Mouse (Mus musculus) heart, embryonic 10.5 days (tissue): Measurements from ENCODE around the gene Pakap. TPM values are rescaled to one million over a fixed set of nuclear protein-coding genes. Genes with fewer than 3 reads are reported as not detected.
A peak's percentile ranks its signal among the peaks of the same experiment; 100 is the strongest.

ENCODE experiments used
- DNase-seq: peaks from one replicate; pipeline ENCODE4 v3.0.0-alpha.2; 2017; ENCODE audit warnings: low spot score
- H3K27ac ChIP-seq: fragments of 300-500 bp; sonication (generic); 2 replicates; pipeline ENCODE4 v1.5.1; 2016; ENCODE audit warnings: mild to moderate bottlenecking
- H3K27me3 ChIP-seq: fragments of 300-500 bp; sonication (generic); 2 replicates; pipeline ENCODE4 v1.6.1; 2016; ENCODE audit warnings: mild to moderate bottlenecking; ENCODE audit not compliant: poor library complexity, insufficient read depth, severe bottlenecking
- H3K36me3 ChIP-seq: fragments of 300-500 bp; sonication (generic); 2 replicates; pipeline ENCODE4 v1.6.1; 2016; ENCODE audit warnings: mild to moderate bottlenecking, moderate library complexity
- H3K4me1 ChIP-seq: fragments of 300-500 bp; sonication (generic); 2 replicates; pipeline ENCODE4 v1.6.1; 2016; ENCODE audit warnings: mild to moderate bottlenecking
- H3K4me3 ChIP-seq: fragments of 300-500 bp; sonication (generic); 2 replicates; pipeline ENCODE4 v1.5.1; 2016; ENCODE audit warnings: mild to moderate bottlenecking, moderate library complexity
- H3K9me3 ChIP-seq: fragments of 300-500 bp; sonication (generic); 2 replicates; pipeline ENCODE4 v1.6.1; 2016; ENCODE audit warnings: mild to moderate bottlenecking, moderate library complexity
- WGBS: fragments of 180-500 bp; shearing (Covaris S2); methylation state at CpG from one replicate; pipeline ENCODE4 v1.1.7; 2016; 5-methylcytosine and 5-hydroxymethylcytosine counted together
- polyA plus RNA-seq: library from polyadenylated mRNA; unstranded; fragments of >200 nt; fragmentation: Nextera tagmentation; extraction: Ambion mirVana; gene quantifications from 2 replicates; pipeline ENCODE4 v1.2.1, GENCODE M21; 2016

Pakap gene
- polyA plus RNA-seq, 1 experiment from 2014 or later = 53.0 TPM

- no peak overlapping the region for H3K27ac ChIP-seq
- WGBS = 74% methylated on average over 11 of the region's 11 CpGs
- no peak for DNase-seq
Observed at GRCm38 (mm10) chr4:57743325-57743929, 175.4 kb downstream of the Pakap start.

GRCm38 (mm10) chr4:57750651-57751050, 182.7 kb downstream of the Pakap start:
- WGBS = 52% methylated on average over 4 of the region's 4 CpGs
- H3K4me3 ChIP-seq = no peak overlapping the region
- H3K27ac ChIP-seq = 0 out of 2 replicates have a peak overlapping the region, but pooled peaks have one; percentile 42
- peaks cover 11% of the 10 kb centered on the region for H3K36me3 ChIP-seq
- DNase-seq = no peak
- H3K27me3 ChIP-seq = no peaks in the 10 kb centered on the region
- H3K9me3 ChIP-seq = no peaks in the 10 kb centered on the region
- H3K4me1 ChIP-seq = peaks cover 33% of the 10 kb centered on the region

More at GRCm38 (mm10) chr4:57743325-57743929, 175.4 kb downstream of the Pakap start:
- H3K4me3 ChIP-seq = no peak overlapping the region
- peaks cover 16% of the 10 kb centered on the region; the same call in 1 of the 2 replicates for H3K4me1 ChIP-seq
- H3K36me3 ChIP-seq = peaks cover 25% of the 10 kb centered on the region
- no peaks in the 10 kb centered on the region for H3K9me3 ChIP-seq
- H3K27me3 ChIP-seq = no peaks in the 10 kb centered on the region

- Histone ChIP-seq H3K4me1 (peaks cover 33% of the 10 kb centered on the region), H3K27ac (peak overlapping the region; percentile 42; the same call in 1 of the 2 replicates), H3K9me3 (no peaks in the 10 kb centered on the region), H3K4me3 (no peak overlapping the region), H3K27me3 (no peaks in the 10 kb centered on the region), H3K36me3 (peaks cover 7% of the 10 kb centered on the region)
- no peak for DNase-seq
- WGBS = 48% methylated on average over 4 of the region's 4 CpGs
Observed at GRCm38 (mm10) chr4:57751054-57751453, 183.1 kb downstream of the Pakap start.

- Histone ChIP-seq H3K27ac (peak overlapping the region; percentile 42; the same call in 1 of the 2 replicates), H3K36me3 (peaks cover 8% of the 10 kb centered on the region; the same call in 1 of the 2 replicates), H3K27me3 (no peaks in the 10 kb centered on the region), H3K9me3 (no peaks in the 10 kb centered on the region), H3K4me3 (no peak overlapping the region), H3K4me1 (peaks cover 33% of the 10 kb centered on the region)
- WGBS = 84% methylated on average over 11 of the region's 11 CpGs
- DNase-seq = no peak
Observed at GRCm38 (mm10) chr4:57751566-57751965, 183.6 kb downstream of the Pakap start.

- 87% methylated on average over 11 of the region's 11 CpGs for WGBS
- Histone ChIP-seq H3K27me3 (no peaks in the 10 kb centered on the region), H3K4me3 (no peak overlapping the region), H3K4me1 (peaks cover 27% of the 10 kb centered on the region), H3K36me3 (peaks cover 18% of the 10 kb centered on the region), H3K9me3 (no peaks in the 10 kb centered on the region), H3K27ac (peak overlapping the region; percentile 10; the same call in 1 of the 2 replicates)
- no peak for DNase-seq
Observed at GRCm38 (mm10) chr4:57755085-57755484, 187.1 kb downstream of the Pakap start.

GRCm38 (mm10) chr4:57757997-57758396, 190.0 kb downstream of the Pakap start:
- no peak overlapping the region for H3K4me3 ChIP-seq
- H3K27ac ChIP-seq = 0 out of 2 replicates have a peak overlapping the region, but pooled peaks have one; percentile 29
- H3K4me1 ChIP-seq = peaks cover 25% of the 10 kb centered on the region
- WGBS = 69% methylated on average over 11 of the region's 11 CpGs
- H3K36me3 ChIP-seq = peaks cover 14% of the 10 kb centered on the region
- no peaks in the 10 kb centered on the region for H3K27me3 ChIP-seq
- no peaks in the 10 kb centered on the region for H3K9me3 ChIP-seq
- DNase-seq = no peak

- H3K4me3 ChIP-seq = no peak overlapping the region
- DNase-seq = no peak
- H3K27me3 ChIP-seq = no peaks in the 10 kb centered on the region
- H3K4me1 ChIP-seq = peaks cover 45% of the 10 kb centered on the region
- H3K9me3 ChIP-seq = no peaks in the 10 kb centered on the region
- H3K27ac ChIP-seq = peak overlapping the region; percentile 62; the same call in 1 of the 2 replicates
- 61% methylated on average over 7 of the region's 7 CpGs for WGBS
- peaks cover 8% of the 10 kb centered on the region for H3K36me3 ChIP-seq
Observed at GRCm38 (mm10) chr4:57762424-57762823, 194.4 kb downstream of the Pakap start.

- WGBS = 32% methylated on average over 1 of the region's 1 CpGs
- H3K27me3 ChIP-seq = no peaks in the 10 kb centered on the region
- H3K4me1 ChIP-seq = peaks cover 46% of the 10 kb centered on the region
- H3K36me3 ChIP-seq = no peaks in the 10 kb centered on the region
- H3K4me3 ChIP-seq = no peak overlapping the region
- peak overlapping the region; percentile 62 for H3K27ac ChIP-seq
- DNase-seq = no peak
- H3K9me3 ChIP-seq = no peaks in the 10 kb centered on the region
Observed at GRCm38 (mm10) chr4:57764392-57764791, 196.4 kb downstream of the Pakap start.

GRCm38 (mm10) chr4:57764926-57765325, 196.9 kb downstream of the Pakap start:
- peaks cover 46% of the 10 kb centered on the region for H3K4me1 ChIP-seq
- H3K4me3 ChIP-seq = no peak overlapping the region
- H3K27ac ChIP-seq = peak overlapping the region; percentile 62
- 57% methylated on average over 1 of the region's 1 CpGs for WGBS
- no peak for DNase-seq
- no peaks in the 10 kb centered on the region for H3K9me3 ChIP-seq
- H3K27me3 ChIP-seq = no peaks in the 10 kb centered on the region
- no peaks in the 10 kb centered on the region for H3K36me3 ChIP-seq

- peaks cover 46% of the 10 kb centered on the region for H3K4me1 ChIP-seq
- 55% methylated on average over 4 of the region's 4 CpGs for WGBS
- no peaks in the 10 kb centered on the region for H3K36me3 ChIP-seq
- DNase-seq = no peak
- no peak overlapping the region for H3K27ac ChIP-seq
- H3K9me3 ChIP-seq = no peaks in the 10 kb centered on the region
- H3K27me3 ChIP-seq = no peaks in the 10 kb centered on the region
- no peak overlapping the region for H3K4me3 ChIP-seq
Observed at GRCm38 (mm10) chr4:57765806-57766205, 197.8 kb downstream of the Pakap start.

- no peak for DNase-seq
- peaks cover 42% of the 10 kb centered on the region for H3K4me1 ChIP-seq
Observed at GRCm38 (mm10) chr4:57769007-57769406, 201.0 kb downstream of the Pakap start.

GRCm38 (mm10) chr4:57770185-57770823, 202.3 kb downstream of the Pakap start:
- Histone ChIP-seq H3K27ac (no peak overlapping the region), H3K27me3 (no peaks in the 10 kb centered on the region), H3K36me3 (no peaks in the 10 kb centered on the region), H3K4me1 (peaks cover 34% of the 10 kb centered on the region), H3K4me3 (no peak overlapping the region), H3K9me3 (no peaks in the 10 kb centered on the region)
- WGBS = 77% methylated on average over 4 of the region's 4 CpGs
- DNase-seq = no peak

More at GRCm38 (mm10) chr4:57769007-57769406, 201.0 kb downstream of the Pakap start:
- 68% methylated on average over 3 of the region's 3 CpGs for whole genome bisulfite sequencing
- Histone ChIP-seq H3K27ac (no peak overlapping the region), H3K4me3 (no peak overlapping the region), H3K9me3 (no peaks in the 10 kb centered on the region), H3K27me3 (no peaks in the 10 kb centered on the region), H3K36me3 (no peaks in the 10 kb centered on the region)

- 78% methylated on average over 2 of the region's 2 CpGs for WGBS
- H3K9me3 ChIP-seq = no peaks in the 10 kb centered on the region
- H3K27ac ChIP-seq = no peak overlapping the region
- no peaks in the 10 kb centered on the region for H3K27me3 ChIP-seq
- DNase-seq = no peak
- no peak overlapping the region for H3K4me3 ChIP-seq
- H3K36me3 ChIP-seq = no peaks in the 10 kb centered on the region
- H3K4me1 ChIP-seq = peaks cover 30% of the 10 kb centered on the region
Observed at GRCm38 (mm10) chr4:57771558-57772219, 203.7 kb downstream of the Pakap start.
